Mouse (Mus musculus) liver, embryonic 15.5 days (tissue): ENCODE measurements around the gene Stim1. TPM values are rescaled to one million over a fixed set of nuclear protein-coding genes. Genes with fewer than 3 reads are reported as not detected.
A peak's percentile ranks its signal among the peaks of the same experiment; 100 is the strongest.

ENCODE experiments used
- ATAC-seq: fragments of 200-750 bp; cut with Nextera tagmentation; 2 replicates; pipeline ENCODE4 v1.8.0; 2017; ENCODE audit warnings: moderate number of reproducible peaks, mild to moderate bottlenecking, moderate library complexity; ENCODE audit not compliant: insufficient read depth
- H3K27ac ChIP-seq: fragments of 300-500 bp; sonication (generic); replicated peaks from 2 replicates; pipeline ENCODE4 v1.5.1; 2015; ENCODE audit warnings: mild to moderate bottlenecking, inconsistent platforms
- H3K27me3 ChIP-seq: fragments of 300-500 bp; sonication (generic); 2 replicates; pipeline ENCODE4 v1.6.1; 2015; ENCODE audit warnings: mild to moderate bottlenecking, inconsistent platforms
- H3K36me3 ChIP-seq: fragments of 300-500 bp; sonication (generic); replicated peaks from 2 replicates; pipeline ENCODE4 v1.6.1; 2015; ENCODE audit warnings: moderate library complexity, mild to moderate bottlenecking, inconsistent platforms
- H3K4me1 ChIP-seq: fragments of 300-500 bp; sonication (generic); replicated peaks from 2 replicates; pipeline ENCODE4 v1.6.1; 2015; ENCODE audit warnings: inconsistent platforms
- H3K4me2 ChIP-seq: fragments of 300-500 bp; sonication (generic); 2 replicates; pipeline ENCODE4 v1.6.1; 2015; ENCODE audit warnings: moderate library complexity, mild to moderate bottlenecking, inconsistent platforms
- H3K4me3 ChIP-seq: fragments of 300-500 bp; sonication (generic); replicated peaks from 2 replicates; pipeline ENCODE4 v1.5.1; 2015; ENCODE audit warnings: mild to moderate bottlenecking, inconsistent platforms
- H3K9ac ChIP-seq: fragments of 300-500 bp; sonication (generic); 2 replicates; pipeline ENCODE4 v1.6.1; 2015; ENCODE audit warnings: moderate library complexity, mild to moderate bottlenecking, inconsistent platforms
- H3K9me3 ChIP-seq: fragments of 300-500 bp; sonication (generic); replicated peaks from 2 replicates; pipeline ENCODE4 v1.6.1; 2016; ENCODE audit warnings: inconsistent platforms
- WGBS: fragments of 180-500 bp; shearing (Covaris S2); methylation state at CpG from one replicate; pipeline ENCODE4 v1.1.7; 2015; ENCODE audit warnings: mixed read lengths; ENCODE audit not compliant: insufficient replicate concordance; 5-methylcytosine and 5-hydroxymethylcytosine counted together
- polyA plus RNA-seq: library from polyadenylated mRNA; unstranded; fragments of >200 nt; fragmentation: Nextera tagmentation; extraction: Ambion mirVana; gene quantifications from 2 replicates; pipeline ENCODE4 v1.2.1, GENCODE M21; 2015

The Stim1 gene
- 14.9 and 16.5 TPM in 2 replicates for polyA plus RNA-seq

DNA sequence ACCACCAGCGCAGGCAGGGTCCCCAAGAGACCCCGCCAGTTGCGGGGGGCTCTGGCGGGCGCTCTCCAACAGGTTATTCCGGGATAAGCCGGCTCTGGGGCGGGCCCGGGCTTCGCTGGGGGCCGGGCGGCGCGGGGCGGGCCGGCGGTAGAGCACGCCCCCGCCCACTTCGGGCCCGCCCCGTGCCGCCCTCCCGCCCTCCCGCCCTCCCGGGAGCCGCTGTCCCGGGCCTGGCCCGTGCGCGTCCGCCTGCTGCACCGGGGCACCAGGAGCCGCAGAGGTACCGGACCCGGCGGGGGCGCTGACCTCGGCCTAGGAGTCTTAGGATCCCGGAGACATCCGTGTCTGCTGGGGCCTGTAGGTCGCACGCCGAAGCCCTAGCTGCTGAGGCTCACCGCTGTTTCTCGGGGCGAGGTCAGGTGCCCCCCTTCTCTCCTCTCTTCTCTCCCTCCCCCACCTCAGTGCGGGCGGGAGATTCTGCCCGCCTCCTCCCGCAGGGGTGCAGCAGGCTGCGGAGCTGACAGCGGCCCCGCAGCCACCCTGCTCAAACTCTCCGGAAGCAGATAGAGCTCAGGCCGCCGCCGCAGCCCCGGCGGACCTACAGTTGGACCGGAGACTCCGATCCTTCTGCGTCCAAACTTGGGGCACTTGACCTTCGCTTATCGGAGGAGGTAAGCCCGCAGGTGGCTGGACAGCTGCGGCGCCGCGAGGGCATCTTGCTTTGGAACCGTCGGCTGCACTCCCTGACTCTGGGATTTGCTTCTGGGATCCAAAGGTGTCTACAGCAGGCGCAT lies at the start of gene Stim1:
Stim1 (plus strand) TSS at position 206 of the 794 bp plus-strand sequence.
- peak; percentile 94 for ATAC-seq
- under 1% methylated on average over 73 of the region's 73 CpGs for WGBS
- H3K4me3 ChIP-seq = peak within 1 kb of the TSS; percentile 73
- no peaks in the 10 kb centered on the region for H3K9me3 ChIP-seq
- peak within 1 kb of the TSS; percentile 93 for H3K27ac ChIP-seq
- peak within 1 kb of the TSS; percentile 91 for H3K4me2 ChIP-seq
- peaks cover 67% of the 10 kb centered on the region for H3K4me1 ChIP-seq
- peak within 1 kb of the TSS; percentile 83 for H3K9ac ChIP-seq
- no peaks in the 10 kb centered on the region for H3K36me3 ChIP-seq
- no peaks in the 10 kb centered on the region for H3K27me3 ChIP-seq

DNA sequence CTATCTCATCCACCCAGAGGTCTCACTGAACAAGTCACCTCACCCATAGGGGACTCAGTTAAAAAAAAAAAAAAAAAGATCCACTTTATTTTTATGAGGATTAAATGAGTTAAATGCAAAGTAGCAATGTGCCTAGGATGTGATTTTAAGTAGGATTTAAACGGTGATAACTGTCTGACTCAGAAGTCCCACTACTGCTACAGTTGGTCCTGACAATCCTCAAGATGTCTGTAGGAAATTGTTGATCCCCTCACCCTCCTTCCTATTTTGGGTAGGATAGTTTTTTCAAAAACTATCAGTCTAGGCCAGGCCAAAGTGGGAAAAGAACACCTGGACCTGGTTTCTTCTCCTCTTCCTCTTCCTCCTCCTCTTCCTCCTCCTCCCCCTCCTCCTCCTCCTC lies 45.7 kb upstream of the Stim1 start:
- H3K9me3 ChIP-seq = no peaks in the 10 kb centered on the region
- no peak overlapping the region for H3K9ac ChIP-seq
- ATAC-seq = no peak
- H3K4me2 ChIP-seq = peak overlapping the region; percentile 84
- H3K4me3 ChIP-seq = peak overlapping the region; percentile 64; the same call in 1 of the 2 replicates
- no peaks in the 10 kb centered on the region for H3K27me3 ChIP-seq
- peaks cover 24% of the 10 kb centered on the region for H3K4me1 ChIP-seq
- no peaks in the 10 kb centered on the region for H3K36me3 ChIP-seq
- no peak overlapping the region for H3K27ac ChIP-seq
- whole genome bisulfite sequencing = 33% methylated on average over 1 of the region's 1 CpGs

DNA sequence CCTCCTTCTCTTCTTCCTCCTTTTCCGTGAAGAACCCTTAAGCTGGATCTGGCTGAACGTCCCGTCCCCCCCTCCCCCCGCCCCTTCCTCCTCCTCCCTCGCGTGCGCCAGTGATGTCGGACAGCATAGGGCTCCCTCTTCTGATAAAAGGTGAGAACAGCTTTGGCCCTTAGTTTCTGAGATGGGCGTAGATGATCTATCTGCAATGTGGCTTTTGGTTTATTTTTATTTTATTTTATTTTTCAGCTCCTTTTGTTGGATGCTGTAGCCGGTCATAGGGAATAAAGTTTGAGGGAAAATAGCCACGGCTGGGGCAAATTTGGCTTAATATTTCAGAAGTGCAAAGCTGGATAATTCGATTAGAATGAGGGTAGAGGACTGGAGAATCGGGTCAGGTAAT lies 45.3 kb upstream of the Stim1 start:
- Histone ChIP-seq H3K9me3 (no peaks in the 10 kb centered on the region), H3K4me2 (peak overlapping the region; percentile 84), H3K9ac (peak overlapping the region; percentile 46; the same call in 1 of the 2 replicates), H3K4me3 (peak overlapping the region; percentile 64), H3K27me3 (no peaks in the 10 kb centered on the region), H3K36me3 (no peaks in the 10 kb centered on the region), H3K27ac (peak overlapping the region; percentile 46), H3K4me1 (peaks cover 24% of the 10 kb centered on the region)
- under 1% methylated on average over 10 of the region's 13 CpGs for WGBS
- ATAC-seq = peak; percentile 58

DNA sequence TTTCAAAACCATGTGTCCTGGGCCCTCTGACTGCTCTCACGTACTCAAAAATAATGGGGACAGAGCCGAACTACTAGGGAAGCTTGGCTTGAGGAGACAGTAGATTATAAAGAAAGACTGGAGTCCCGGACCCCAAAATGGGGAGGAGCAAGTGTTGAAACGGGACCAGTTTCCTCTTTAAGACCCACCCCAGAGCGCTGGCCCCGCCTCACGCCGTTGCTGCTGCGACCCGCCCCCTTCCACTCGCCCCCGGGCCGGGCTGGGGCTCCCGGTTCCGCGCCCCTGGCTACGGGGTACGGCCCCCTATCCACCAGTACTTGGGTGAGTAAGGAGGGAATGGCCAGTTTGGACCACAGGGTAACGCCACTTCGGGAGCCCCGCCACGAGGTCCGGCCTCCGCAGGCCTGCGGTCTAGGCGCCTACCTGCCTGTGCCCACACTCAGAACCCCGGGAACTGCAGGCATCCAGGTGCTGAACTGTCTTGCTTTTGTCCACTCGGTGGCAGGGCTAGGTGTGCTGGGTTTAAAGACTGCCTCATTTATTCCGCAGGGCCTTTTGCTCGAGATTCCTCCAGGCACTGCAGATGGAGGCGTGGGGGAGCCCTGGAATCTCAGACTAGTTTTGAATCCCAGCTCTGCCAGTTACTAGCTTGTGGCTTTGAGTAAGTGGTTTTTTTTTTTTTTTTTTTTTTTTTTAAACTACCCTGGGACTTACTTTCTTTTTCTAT lies 44.6 kb upstream of the Stim1 start:
- H3K9me3 ChIP-seq = no peaks in the 10 kb centered on the region
- H3K4me3 ChIP-seq = peak overlapping the region; percentile 64
- H3K4me2 ChIP-seq = peak overlapping the region; percentile 84
- H3K27ac ChIP-seq = peak overlapping the region; percentile 46
- peaks cover 24% of the 10 kb centered on the region for H3K4me1 ChIP-seq
- 3% methylated on average over 31 of the region's 31 CpGs for WGBS
- H3K36me3 ChIP-seq = 0 out of 2 replicates have a peak, but pooled peaks cover 1% of the 10 kb centered on the region
- peak overlapping the region; percentile 46 for H3K9ac ChIP-seq
- no peaks in the 10 kb centered on the region for H3K27me3 ChIP-seq
- ATAC-seq = peak; percentile 78

DNA sequence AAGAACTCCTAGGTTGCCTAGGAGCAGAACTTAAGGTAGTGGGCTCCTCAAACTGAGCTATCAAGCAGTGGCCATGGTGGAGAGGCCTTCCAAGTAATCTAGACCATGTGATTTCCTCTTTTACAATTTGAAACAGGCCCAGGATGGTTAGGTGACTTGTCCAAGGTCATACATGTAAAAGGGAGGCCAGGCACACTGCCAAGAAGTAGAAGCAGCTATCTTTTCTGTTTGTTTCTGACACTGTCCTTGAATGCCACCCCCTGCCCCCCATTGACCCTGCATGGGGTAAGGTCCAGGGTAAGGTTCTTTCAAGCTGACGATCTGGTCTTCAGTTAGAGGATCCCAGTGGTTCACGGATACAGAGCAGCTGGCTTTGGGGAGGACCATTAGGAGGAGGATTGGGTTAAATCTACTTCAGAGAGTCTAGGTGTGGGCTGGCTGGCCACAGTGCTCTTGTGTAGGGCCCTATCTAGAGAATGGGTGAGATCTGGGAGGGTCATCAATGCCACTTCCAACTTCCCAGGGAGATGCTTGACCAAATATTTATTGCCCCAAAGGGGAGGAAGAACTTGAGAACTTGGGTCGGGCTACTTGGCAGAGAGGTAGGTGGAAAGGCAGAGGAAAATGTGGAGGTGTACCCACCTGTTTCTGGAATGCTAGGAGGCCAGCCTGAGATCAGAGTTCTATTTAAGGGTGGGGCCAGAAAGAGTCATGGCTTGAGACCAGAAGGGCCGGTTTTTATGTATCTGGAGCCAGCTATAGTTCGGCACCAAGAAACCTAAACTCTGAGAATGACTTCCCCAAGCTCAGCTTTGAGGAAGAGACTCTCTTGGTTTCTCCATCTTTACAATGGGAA lies 43.5 kb upstream of the Stim1 start:
- no peaks in the 10 kb centered on the region for H3K27me3 ChIP-seq
- no peak for ATAC-seq
- no peak overlapping the region for H3K4me3 ChIP-seq
- H3K36me3 ChIP-seq = 0 out of 2 replicates have a peak, but pooled peaks cover 6% of the 10 kb centered on the region
- peak overlapping the region; percentile 84 for H3K4me2 ChIP-seq
- H3K27ac ChIP-seq = no peak overlapping the region
- no peaks in the 10 kb centered on the region for H3K9me3 ChIP-seq
- no peak overlapping the region for H3K9ac ChIP-seq
- peaks cover 24% of the 10 kb centered on the region for H3K4me1 ChIP-seq
- 63% methylated on average over 5 of the region's 5 CpGs for WGBS

DNA sequence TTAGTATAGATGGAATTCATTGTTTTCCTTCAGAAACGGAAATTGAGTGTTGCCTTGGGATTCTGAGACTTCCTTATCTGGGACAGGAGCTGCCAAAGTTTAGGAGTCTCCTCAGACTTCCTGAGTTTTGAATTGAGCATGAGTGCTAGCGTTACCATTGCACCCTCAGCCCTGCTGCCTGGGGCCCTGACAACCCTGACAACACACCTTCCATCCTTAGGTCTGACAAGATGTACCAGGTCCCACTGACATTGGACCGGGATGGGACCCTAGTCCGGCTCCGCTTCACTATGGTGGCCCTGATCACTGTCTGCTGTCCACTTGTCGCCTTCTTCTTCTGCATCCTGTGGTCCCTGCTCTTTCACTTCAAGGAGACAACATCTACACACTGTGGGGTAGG lies 41.6 kb upstream of the Stim1 start:
- Histone ChIP-seq H3K4me1 (peaks cover 24% of the 10 kb centered on the region), H3K4me2 (no peak overlapping the region), H3K9me3 (no peaks in the 10 kb centered on the region), H3K36me3 (0 out of 2 replicates have a peak, but pooled peaks cover 6% of the 10 kb centered on the region), H3K9ac (no peak overlapping the region), H3K27me3 (no peaks in the 10 kb centered on the region), H3K4me3 (no peak overlapping the region), H3K27ac (no peak overlapping the region)
- WGBS = 72% methylated on average over 6 of the region's 6 CpGs
- ATAC-seq = no peak

DNA sequence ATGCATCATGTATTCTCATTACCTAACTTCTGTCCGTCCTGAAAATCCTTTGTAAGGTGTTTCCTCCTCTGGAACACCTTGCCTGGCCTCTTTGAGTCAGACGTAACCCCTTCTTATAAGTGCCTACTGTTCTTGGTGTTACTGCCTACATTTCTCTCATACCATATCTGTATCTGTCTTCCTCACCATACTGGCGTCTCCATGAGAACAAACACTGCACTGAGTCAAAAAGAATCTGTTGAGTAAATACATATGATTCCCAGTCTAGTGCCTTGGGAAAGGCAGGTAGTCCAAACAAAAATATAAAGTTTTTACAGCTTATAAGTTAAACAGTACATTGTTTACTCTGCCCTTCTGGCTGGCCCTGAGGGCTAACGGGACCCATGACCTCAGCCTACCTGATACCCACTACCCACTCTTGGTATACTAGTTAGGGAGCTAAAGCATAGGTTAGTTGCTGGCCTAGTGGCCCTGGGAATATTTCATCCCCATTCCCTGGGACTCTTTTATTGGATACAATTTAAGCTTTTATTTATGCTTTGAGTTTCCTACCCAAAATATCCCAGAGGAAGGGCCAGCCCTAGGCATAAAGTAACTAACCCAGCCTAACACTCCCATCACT lies 39.4 kb upstream of the Stim1 start:
- Histone ChIP-seq H3K4me3 (no peak overlapping the region), H3K9ac (no peak overlapping the region), H3K4me1 (peaks cover 15% of the 10 kb centered on the region), H3K4me2 (no peak overlapping the region), H3K9me3 (no peaks in the 10 kb centered on the region), H3K36me3 (0 out of 2 replicates have a peak, but pooled peaks cover 6% of the 10 kb centered on the region), H3K27me3 (no peaks in the 10 kb centered on the region), H3K27ac (no peak overlapping the region)
- whole genome bisulfite sequencing = 70% methylated on average over 4 of the region's 4 CpGs
- no peak for ATAC-seq

DNA sequence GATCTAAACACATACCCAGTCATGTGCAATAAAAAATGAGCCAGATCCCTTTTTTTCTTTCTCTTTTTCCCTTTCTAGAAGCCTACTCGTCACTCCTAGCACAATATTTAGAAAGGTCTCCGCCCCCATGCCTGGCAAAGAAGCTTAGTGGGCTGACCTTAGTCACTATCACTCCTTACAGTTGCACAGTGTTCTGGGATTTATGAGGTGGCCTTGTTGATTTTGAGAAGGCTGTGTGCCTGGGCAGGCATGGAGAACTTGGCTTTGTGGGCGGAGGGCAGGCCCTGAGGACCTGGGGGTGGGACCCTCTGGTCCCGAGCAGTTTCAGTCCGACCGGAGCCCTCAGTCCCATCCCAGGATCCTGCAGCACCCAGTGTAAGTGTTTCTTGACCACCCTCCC lies 37.8 kb upstream of the Stim1 start:
- ATAC-seq = no peak
- Histone ChIP-seq H3K4me3 (no peak overlapping the region), H3K36me3 (0 out of 2 replicates have a peak, but pooled peaks cover 6% of the 10 kb centered on the region), H3K4me2 (no peak overlapping the region), H3K4me1 (peaks cover 4% of the 10 kb centered on the region; the same call in 1 of the 2 replicates), H3K27me3 (no peaks in the 10 kb centered on the region), H3K9me3 (no peaks in the 10 kb centered on the region), H3K27ac (no peak overlapping the region), H3K9ac (no peak overlapping the region)
- 84% methylated on average over 6 of the region's 6 CpGs for WGBS

DNA sequence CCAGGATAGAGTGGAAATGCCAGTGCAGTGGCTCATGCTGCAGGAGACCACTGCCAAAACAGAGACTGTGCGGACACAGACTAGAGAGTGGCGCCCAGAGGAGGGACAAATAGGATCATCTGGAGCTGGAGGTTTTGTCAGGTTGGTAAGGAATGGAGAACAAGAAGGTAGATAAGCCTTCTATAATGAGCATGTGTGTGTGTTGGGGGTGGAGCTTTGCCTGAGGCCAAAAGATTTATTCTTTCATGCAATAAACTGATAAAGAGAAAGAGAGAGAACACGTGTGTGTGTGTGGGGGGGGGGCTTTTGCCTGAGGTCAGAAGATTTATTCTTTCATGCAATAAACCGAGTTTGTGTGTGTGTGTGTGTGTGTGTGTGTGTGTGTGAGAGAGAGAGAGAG lies 34.5 kb upstream of the Stim1 start:
- peaks cover 4% of the 10 kb centered on the region; the same call in 1 of the 2 replicates for H3K4me1 ChIP-seq
- WGBS = 38% methylated on average over 4 of the region's 4 CpGs
- no peaks in the 10 kb centered on the region for H3K9me3 ChIP-seq
- H3K4me3 ChIP-seq = no peak overlapping the region
- H3K36me3 ChIP-seq = peaks cover 27% of the 10 kb centered on the region
- H3K9ac ChIP-seq = no peak overlapping the region
- H3K27ac ChIP-seq = no peak overlapping the region
- no peak for ATAC-seq
- no peaks in the 10 kb centered on the region for H3K27me3 ChIP-seq
- H3K4me2 ChIP-seq = no peak overlapping the region

DNA sequence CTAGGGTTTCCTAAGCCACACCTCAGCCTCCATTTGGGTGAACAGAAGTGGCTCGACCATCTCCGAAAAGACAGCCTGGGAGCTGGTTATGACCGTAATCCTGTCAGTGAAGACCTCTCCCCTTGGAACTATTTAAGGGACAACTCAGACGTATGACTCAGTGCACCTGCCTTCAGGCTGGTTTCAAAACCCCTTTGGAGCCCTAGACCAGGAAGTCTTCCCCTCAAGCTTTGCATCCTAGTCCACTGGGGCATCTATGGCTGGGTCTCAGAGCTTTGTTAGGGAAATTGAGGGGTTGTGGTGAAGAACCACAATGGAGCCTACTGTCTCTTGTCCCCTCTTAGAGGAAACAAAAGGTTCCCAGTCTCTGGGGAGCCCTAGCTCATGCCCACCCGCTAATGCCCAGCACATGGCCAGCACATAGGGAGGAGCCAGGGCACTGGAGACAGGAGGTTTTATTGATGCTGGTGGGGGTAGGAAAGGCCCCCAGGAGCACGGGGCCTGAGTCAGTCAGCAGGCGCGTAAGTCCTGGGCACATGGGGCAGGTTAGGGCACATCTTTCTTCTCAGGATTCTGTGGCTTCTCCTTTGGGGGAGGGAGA lies 28.8 kb upstream of the Stim1 start:
- peaks cover 21% of the 10 kb centered on the region for H3K4me1 ChIP-seq
- H3K9ac ChIP-seq = no peak overlapping the region

More for the DNA sequence above, 28.8 kb upstream of the Stim1 start:
- ATAC-seq = no peak
- H3K27ac ChIP-seq = no peak overlapping the region
- H3K27me3 ChIP-seq = no peaks in the 10 kb centered on the region
- no peak overlapping the region for H3K4me2 ChIP-seq
- 77% methylated on average over 8 of the region's 8 CpGs for WGBS
- H3K36me3 ChIP-seq = peaks cover 74% of the 10 kb centered on the region
- H3K9me3 ChIP-seq = no peaks in the 10 kb centered on the region
- H3K4me3 ChIP-seq = no peak overlapping the region
